Mouse (Mus musculus) C3H10T1/2 (cell line): ENCODE results near the gene Pex11a. TPM values are rescaled to one million over a fixed set of nuclear protein-coding genes. Genes with fewer than 3 reads are reported as not detected.

ENCODE experiments used
- polyA plus RNA-seq, 2 experiments: library from polyadenylated mRNA; unstranded; fragments of >200 nt; fragmentation: generic; extraction: Trizol; gene quantifications; one replicate each; pipeline ENCODE4 v1.2.1; 2012; ENCODE audit warnings: missing spikeins in 2 of 2

Pex11a gene
- 1 to 10 TPM in 1 of 2 experiments, under 1 TPM in 1; 0.47 to 5.5 TPM for polyA plus RNA-seq

GRCm38 (mm10) chr7:79742659-79743536, at the start of gene Pex11a, which contains the start of gene Wdr93:
TSS of gene Pex11a (minus strand) at chr7:79743131.
TSS of gene Wdr93 (plus strand) at chr7:79743163.

DNA sequence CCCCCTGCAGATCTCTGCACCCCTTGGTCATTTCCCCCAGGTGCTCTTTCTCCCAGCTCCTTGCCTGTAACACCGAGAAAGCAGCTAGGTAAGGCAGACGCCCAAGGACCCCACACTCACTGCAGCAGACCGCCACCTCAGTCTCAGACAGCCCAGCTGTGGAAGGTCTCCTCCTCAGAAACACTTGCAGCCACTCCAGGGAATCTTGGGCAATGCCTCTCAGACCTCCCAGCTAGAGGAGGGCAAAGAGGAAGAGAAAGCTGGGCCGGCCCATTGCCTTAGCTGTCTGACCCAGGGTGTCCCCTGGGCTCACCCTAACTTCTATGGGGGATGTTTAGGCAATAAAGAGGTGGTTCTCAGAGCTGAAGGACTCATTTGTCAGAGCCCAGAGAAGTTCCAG, 10.3 kb downstream of the Pex11a start, which contains the start of gene Plin1:
TSS of gene Plin1 (minus strand) at position 282 of the 400 bp plus-strand sequence.

GRCm38 (mm10) chr7:79715187-79715981, 27.5 kb downstream of the Pex11a start, which contains the start of gene Kif7:
TSS of gene Kif7 (minus strand) at chr7:79715720.

Other genes with a start within 250 kb of the Pex11a start
- under 1 TPM; 0.02 to 0.05 TPM for gene Rhcg, start 125.5 kb downstream of the Pex11a start, polyA plus RNA-seq
- gene Ticrr, start 82.9 kb downstream of the Pex11a start, polyA plus RNA-seq: 1 to 10 TPM; 1.6 to 2.7 TPM
- 1 to 10 TPM; 1.3 to 7.0 TPM for gene Kif7, start 27.4 kb downstream of the Pex11a start, polyA plus RNA-seq
- not detected for gene Plin1, start 10.2 kb downstream of the Pex11a start, polyA plus RNA-seq
- gene Wdr93, start within 50 bp of the Pex11a start, polyA plus RNA-seq: under 1 TPM; 0.01 to 0.33 TPM
- gene Mesp1, start 50.7 kb upstream of the Pex11a start, polyA plus RNA-seq: under 1 TPM in 1 of 2 experiments, not detected in 1; 0.12 TPM
- under 1 TPM; 0.02 TPM for gene Mesp2, start 67.6 kb upstream of the Pex11a start, polyA plus RNA-seq
- gene Anpep, start 117.9 kb upstream of the Pex11a start, polyA plus RNA-seq: 100 to 1,000 TPM in 1 of 2 experiments, 1 to 10 TPM in 1; 7.7 to 268 TPM
- 10 to 100 TPM in 1 of 2 experiments, 1 to 10 TPM in 1; 9.4 to 19.4 TPM for gene Ap3s2, start 177.5 kb upstream of the Pex11a start, polyA plus RNA-seq
- gene Arpin, start 192.2 kb upstream of the Pex11a start, polyA plus RNA-seq: 10 to 100 TPM; 41.2 to 52.3 TPM